Mouse (Mus musculus) left cerebral cortex, adult 2 months (tissue): ENCODE measurements at regions not wholly inside any gene's neighbourhood (a gene's known extent, or its start where the extent isn't known, plus 50 kb on each side); places are given as distances from the start of the nearest gene placed in this dataset.
"Not testable (repeated sequence)": the region's sequence is repeated elsewhere in the genome, so short reads cannot be mapped to it uniquely, and the experiment has no call there.

ENCODE experiments used
- DNase-seq, 2 experiments: peaks; one replicate each; pipeline ENCODE4 v3.0.0; 2021 to 2022; ENCODE audit warnings: low spot score in 2 of 2, mixed read lengths in 1 of 2; ENCODE audit errors: extremely low spot score in 1 of 2
- H3K27ac ChIP-seq: fragments of 200-600 bp; 2 replicates; pipeline ENCODE4 v1.8.1; 2022
- H3K4me3 ChIP-seq: fragments of 200-600 bp; 2 replicates; pipeline ENCODE4 v1.8.1; 2022
- CTCF ChIP-seq: fragments of 200-600 bp; IDR thresholded peaks from 2 replicates; pipeline ENCODE4 v1.8.1; 2022; ENCODE audit warnings: antibody characterized with exemption, mild to moderate bottlenecking, moderate library complexity
- intact Hi-C: fragments of 180-260 bp; cut with DNase I; formaldehyde crosslinking; loops from one replicate; pipeline ENCODE4 v1.15.1; 2025

- no peak overlapping the region for H3K27ac ChIP-seq
- DNase-seq = no peak
- TF ChIP-seq CTCF = no peak
- no peak overlapping the region for H3K4me3 ChIP-seq
- intact Hi-C loops = no loop called here
Measured at GRCm38 (mm10) chr2:51753565-51754031, 126.3 kb downstream of the Tas2r134 start.

DNA sequence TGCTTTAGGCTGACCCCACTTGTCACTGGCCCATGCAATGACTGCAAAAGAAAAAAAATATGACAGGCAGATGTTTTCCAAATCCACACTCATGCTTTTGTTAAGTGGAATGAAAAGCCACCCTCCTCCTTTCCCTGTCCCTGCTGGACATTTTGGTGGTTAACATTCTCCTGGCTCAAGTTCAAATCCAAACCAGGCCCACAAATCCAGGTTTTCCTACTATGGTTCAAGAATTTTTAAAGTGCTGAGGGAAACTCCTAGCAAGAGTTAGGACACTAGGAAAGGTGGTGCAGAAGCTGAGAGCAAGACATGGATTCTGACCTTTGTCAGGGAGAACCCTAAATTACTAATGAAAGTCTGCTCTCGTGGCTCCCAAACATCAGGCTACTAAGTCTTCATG lies 130.1 kb downstream of the Tas2r134 start:
- TF ChIP-seq CTCF = no peak
- Histone ChIP-seq H3K27ac (no peak overlapping the region), H3K4me3 (no peak overlapping the region)
- intact Hi-C loops = no loop called here
- DNase-seq = no peak

GRCm38 (mm10) chr2:51758093-51758492 lies 130.8 kb downstream of the Tas2r134 start:
- no peak overlapping the region for H3K27ac ChIP-seq
- TF ChIP-seq CTCF = no peak
- DNase-seq = no peak
- no peak overlapping the region for H3K4me3 ChIP-seq
- intact Hi-C loops = no loop called here

DNA sequence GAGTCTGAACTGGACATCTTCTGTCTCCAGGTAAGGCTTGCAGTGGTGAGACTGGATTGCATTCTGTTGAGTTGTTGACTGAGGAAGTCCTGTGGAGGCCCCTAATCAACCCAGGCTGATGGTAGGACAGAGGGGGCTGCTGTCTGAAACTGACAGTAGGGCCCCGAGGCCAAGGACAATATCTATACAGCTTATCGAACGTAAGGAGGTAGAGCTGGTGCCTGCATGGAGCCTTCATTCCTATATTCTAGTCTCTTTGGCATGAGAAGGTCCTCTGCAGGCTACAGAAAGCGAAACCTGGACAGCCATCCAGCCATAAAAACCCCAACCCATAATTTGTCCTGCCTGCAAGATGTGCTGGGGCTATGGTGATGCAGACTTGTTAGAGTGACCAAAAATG lies 135.6 kb downstream of the Tas2r134 start:
- intact Hi-C loops = no loop called here
- H3K4me3 ChIP-seq = no peak overlapping the region

GRCm38 (mm10) chr2:51767507-51768135 lies 140.3 kb downstream of the Tas2r134 start:
- H3K27ac ChIP-seq = no peak overlapping the region
- H3K4me3 ChIP-seq = no peak overlapping the region
- intact Hi-C loops = loop anchor here (2.0 kb wide), 1 partner anchor 307 kb away; no protein-coding TSS in a partner anchor
- DNase-seq = no peak
- no peak for TF ChIP-seq CTCF

More for the DNA sequence above, 135.6 kb downstream of the Tas2r134 start:
- no peak for TF ChIP-seq CTCF
- H3K27ac ChIP-seq = no peak overlapping the region
- DNase-seq = no peak

DNA sequence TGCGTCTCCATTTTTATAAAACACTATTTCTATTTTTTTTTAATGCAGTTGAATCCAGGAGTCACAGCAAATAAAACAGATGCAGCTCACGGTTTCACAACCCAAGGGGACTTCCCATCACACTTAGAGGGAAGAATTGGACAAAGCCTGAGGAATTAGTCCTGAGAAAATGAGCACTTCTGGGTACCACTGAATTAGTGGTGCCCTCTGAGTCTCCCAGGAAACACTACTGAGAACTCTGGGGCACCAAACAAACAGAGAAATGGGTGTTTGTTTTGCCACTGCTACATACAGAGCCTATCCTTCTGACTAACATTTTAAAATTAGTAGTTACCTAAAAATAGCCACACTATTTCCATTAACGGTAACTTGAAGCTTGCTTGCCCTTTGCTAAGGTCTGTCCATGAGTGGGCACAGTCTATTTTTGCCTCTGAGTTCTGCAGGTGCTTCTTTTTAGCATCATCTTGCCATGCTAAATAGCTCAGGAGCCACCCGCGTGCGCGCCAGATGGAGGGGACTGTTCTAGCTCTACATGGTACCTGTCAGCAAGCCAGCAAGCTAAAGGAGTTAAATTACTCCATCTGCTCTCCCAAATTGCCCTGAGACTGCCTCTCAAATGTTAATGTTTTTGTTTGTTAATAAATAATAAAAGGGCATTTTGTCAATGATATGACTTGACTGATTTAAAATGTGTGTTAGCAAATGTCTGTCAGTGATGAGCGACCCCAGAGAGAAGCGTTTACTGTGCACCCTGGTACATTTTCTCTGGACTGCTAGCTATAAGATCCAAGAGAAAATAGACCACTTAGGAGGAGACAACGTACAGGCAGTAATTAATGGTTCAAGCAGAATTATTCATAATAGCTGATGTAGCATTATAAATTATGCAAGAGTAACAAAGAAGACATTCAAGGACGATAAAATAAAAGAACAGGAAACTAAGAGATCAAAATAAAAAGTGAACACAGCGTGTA lies 141.3 kb downstream of the Tas2r134 start:
- DNase-seq = peak; percentile 40 to 48
- no peak overlapping the region for H3K27ac ChIP-seq
- intact Hi-C loops = loop anchor here (2.0 kb wide), 1 partner anchor 308 kb away; no protein-coding TSS in a partner anchor
- no peak for TF ChIP-seq CTCF
- no peak overlapping the region for H3K4me3 ChIP-seq

DNA sequence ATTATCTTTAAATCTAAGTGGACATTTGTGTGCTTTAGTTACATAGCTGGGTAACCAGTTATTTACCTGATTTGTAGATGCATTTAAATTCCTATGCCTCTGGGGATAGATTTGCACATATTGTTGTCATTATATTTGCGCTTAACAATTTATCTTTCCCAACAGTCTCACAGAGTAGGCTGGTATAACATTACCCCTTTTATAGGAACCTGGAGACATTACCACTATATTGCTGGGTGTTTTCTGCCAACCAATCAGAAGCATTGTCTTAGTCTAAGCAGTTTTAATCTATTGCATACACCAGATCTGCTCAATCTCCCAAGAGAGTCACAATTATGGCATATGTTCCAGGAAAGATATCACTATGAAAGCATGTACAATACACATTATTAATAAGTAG lies 149.8 kb downstream of the Rbm43 start:
- H3K4me3 ChIP-seq = no peak overlapping the region
- intact Hi-C loops = no loop called here
- H3K27ac ChIP-seq = no peak overlapping the region
- DNase-seq = no peak
- no peak for TF ChIP-seq CTCF

DNA sequence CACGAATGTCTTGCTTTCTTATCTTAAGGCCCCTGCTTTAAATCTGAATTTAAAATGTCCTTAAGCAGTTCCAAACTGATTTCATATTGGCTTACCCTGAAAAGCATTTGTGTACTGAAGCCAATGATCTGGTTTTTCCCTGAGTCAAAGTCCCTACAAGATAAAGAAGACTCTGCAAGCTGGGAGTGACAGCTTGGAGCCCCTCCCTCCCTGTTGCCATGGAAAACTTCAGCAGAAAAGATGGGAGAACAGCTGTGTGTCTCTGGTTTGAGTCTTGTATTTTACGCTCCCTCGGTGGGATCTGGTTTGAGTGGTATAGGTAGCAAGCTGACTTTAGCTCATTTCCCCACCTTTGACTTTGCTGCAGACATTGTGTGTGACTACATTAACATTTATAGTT lies 146.1 kb downstream of the Rbm43 start:
- intact Hi-C loops = no loop called here
- no peak for TF ChIP-seq CTCF
- Histone ChIP-seq H3K27ac (no peak overlapping the region), H3K4me3 (no peak overlapping the region)
- DNase-seq = no peak

DNA sequence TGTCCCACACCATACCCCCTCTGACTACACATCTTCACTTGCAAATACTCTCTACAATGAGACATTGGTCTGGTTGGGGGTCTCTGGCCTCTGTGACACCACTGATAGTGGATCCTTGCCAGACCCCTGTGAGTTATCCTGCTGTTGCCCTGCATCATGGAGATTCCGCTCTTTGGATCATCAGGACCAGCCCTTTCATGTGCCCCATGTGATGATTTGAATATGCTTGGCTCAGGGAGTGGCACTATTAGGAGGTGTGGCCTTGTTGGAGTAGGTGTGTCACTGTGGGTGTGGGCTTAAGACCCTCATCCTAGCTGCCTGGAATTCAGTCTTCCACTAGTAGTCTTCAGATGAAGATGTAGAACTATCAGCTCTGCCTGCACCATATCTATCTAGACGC lies 141.7 kb downstream of the Rbm43 start:
- H3K27ac ChIP-seq, DNase-seq, H3K4me3 ChIP-seq, intact Hi-C loops: not testable (repeated sequence)

DNA sequence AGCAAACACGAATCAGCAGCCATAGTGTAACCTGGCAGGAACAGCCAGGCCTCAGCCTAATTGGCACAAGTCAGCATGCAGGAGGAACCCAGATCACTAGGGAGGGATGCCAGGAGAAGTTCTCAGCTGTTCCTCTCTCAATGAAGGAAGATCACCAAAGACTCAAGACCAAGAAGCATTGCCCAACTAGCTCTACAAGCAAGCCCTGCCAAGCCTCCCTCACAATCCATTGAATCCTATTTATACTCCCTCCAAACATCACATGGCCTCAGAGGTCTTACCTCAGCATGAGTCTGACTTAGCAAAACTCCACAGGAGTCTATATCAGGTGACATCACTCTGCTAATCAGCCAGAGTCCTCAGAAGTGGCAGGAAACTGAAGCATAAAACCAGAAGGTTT lies 135.1 kb downstream of the Rbm43 start:
- no peak for DNase-seq
- H3K4me3 ChIP-seq = no peak overlapping the region
- intact Hi-C loops = no loop called here
- H3K27ac ChIP-seq = no peak overlapping the region
- TF ChIP-seq CTCF = no peak

GRCm38 (mm10) chr2:51822976-51823375 lies 112.0 kb downstream of the Rbm43 start:
- intact Hi-C loops = no loop called here
- no peak for TF ChIP-seq CTCF
- no peak overlapping the region for H3K4me3 ChIP-seq
- H3K27ac ChIP-seq = no peak overlapping the region
- DNase-seq = no peak

GRCm38 (mm10) chr2:51830286-51830944 lies 104.5 kb downstream of the Rbm43 start:
- peak; percentile 31 to 38 for DNase-seq
- intact Hi-C loops = loop anchor here (1.0 to 5.0 kb wide), 3 partner anchors 368 to 1524 kb away; partner anchors contain the start of gene Rnd3
- Histone ChIP-seq H3K27ac (no peak overlapping the region), H3K4me3 (no peak overlapping the region)
- peak; percentile 71 for TF ChIP-seq CTCF
